ENCODE assay signal across 17 mouse cellular contexts in the genomic region with DNA sequence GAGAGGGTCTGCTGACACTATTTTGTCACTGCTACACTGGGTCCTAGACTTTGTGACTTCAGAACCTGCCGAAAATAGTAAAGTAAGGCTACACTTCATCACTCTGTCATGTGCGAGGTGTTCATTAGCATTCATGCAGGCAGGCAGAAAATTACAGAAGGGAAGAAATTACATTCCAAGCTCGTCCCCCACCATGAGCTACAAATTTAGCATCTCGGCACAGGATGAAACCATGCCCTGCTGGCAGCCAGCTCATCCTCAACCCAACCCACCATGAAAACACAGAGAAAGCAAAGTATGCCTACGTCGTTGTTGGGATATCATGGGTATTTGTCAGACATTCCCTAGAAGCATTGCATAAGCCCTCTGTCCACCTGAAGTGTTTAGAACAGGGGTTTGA.
"Had no signal": no experiment of that assay in that cellular context is flagged by ENCODE, and none has a peak within 500 bp of the region (broad histone marks: within the 10 kb centered on the region; RNA-seq: fewer than 3 reads in every experiment).

No protein-coding gene starts in this region.

- DNase-seq: liver, postnatal 0 days; lung, adult 2 months; lung, postnatal 14 days; lung, postnatal 36 days; thymus, adult 2 months; thymus, postnatal 25 days; thymus, postnatal 4 days had no signal

- H3K4me3 ChIP-seq: lung, embryonic 15.5 days; megakaryocyte, embryonic 14.5 days; midbrain, embryonic 13.5 days; midbrain, embryonic 15.5 days; neural tube, embryonic 12.5 days; stomach, embryonic 15.5 days had no signal

- H3K36me3 ChIP-seq: lung, embryonic 15.5 days; midbrain, embryonic 13.5 days; midbrain, embryonic 15.5 days; neural tube, embryonic 12.5 days; stomach, embryonic 15.5 days had no signal

- ATAC-seq: liver, postnatal 0 days; lung, postnatal 0 days; midbrain, embryonic 13.5 days; midbrain, embryonic 15.5 days had no signal

- H3K4me1 ChIP-seq: lung, embryonic 15.5 days; midbrain, embryonic 13.5 days; midbrain, embryonic 15.5 days; neural tube, embryonic 12.5 days; stomach, embryonic 15.5 days had no signal

- H3K4me2 ChIP-seq: lung, embryonic 15.5 days; midbrain, embryonic 11.5 days; midbrain, embryonic 13.5 days; midbrain, embryonic 15.5 days; neural tube, embryonic 12.5 days; stomach, embryonic 15.5 days had no signal

- H3K9ac ChIP-seq: liver, postnatal 0 days; lung, embryonic 15.5 days; midbrain, embryonic 13.5 days; midbrain, embryonic 15.5 days; neural tube, embryonic 12.5 days; stomach, embryonic 15.5 days had no signal

- H3K9me3 ChIP-seq: lung, embryonic 15.5 days; megakaryocyte, embryonic 14.5 days; midbrain, embryonic 13.5 days; midbrain, embryonic 15.5 days; neural tube, embryonic 12.5 days; stomach, embryonic 15.5 days had no signal

- H3K27me3 ChIP-seq: lung, embryonic 15.5 days; megakaryocyte, embryonic 14.5 days; midbrain, embryonic 13.5 days; midbrain, embryonic 15.5 days; neural tube, embryonic 12.5 days; stomach, embryonic 15.5 days had no signal

- H3K27ac ChIP-seq: lung, embryonic 15.5 days; macrophage; midbrain, embryonic 13.5 days; midbrain, embryonic 15.5 days; neural tube, embryonic 12.5 days; stomach, embryonic 15.5 days; stomach, postnatal 0 days had no signal
